Mouse (Mus musculus) left cerebral cortex, adult 18-20 months (tissue): Measurements from ENCODE around the gene Wdr25. TPM values are rescaled to one million over a fixed set of nuclear protein-coding genes. Genes with fewer than 3 reads are reported as not detected.

Experiments
- DNase-seq, 2 experiments: peaks; one replicate each; pipeline ENCODE4 v3.0.0; 2021 to 2022; ENCODE audit warnings: low spot score in 2 of 2, mixed read lengths in 1 of 2
- total RNA-seq, 2 experiments: library from RNA; stranded (reverse); gene quantifications; 2 replicates each; pipeline ENCODE4 v1.2.3; 2021

The Wdr25 gene
- total RNA-seq, 2 experiments from 2014 or later: 11.0 to 12.4 TPM

DNA sequence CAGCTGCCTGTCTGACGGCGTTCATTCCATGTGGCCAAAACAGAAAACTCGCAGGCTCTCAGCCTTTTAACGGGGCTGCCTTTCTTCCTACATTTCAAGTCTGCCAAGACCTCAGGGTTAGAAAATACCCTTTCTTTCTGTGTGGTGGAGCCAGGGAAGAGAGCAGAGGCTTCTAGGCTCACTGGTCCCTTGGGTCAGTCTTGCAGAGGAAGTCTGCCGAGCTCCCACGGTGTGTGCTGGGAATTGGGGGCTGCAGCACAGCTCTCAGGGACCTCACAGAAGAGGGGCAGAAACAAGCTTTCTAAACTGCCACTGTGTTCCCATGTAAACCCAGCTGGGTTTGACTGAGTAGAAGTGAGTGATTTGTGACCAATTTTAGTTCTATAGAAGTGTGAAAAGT lies 40.8 kb downstream of the Wdr25 start:
- DNase-seq: no peak

DNA sequence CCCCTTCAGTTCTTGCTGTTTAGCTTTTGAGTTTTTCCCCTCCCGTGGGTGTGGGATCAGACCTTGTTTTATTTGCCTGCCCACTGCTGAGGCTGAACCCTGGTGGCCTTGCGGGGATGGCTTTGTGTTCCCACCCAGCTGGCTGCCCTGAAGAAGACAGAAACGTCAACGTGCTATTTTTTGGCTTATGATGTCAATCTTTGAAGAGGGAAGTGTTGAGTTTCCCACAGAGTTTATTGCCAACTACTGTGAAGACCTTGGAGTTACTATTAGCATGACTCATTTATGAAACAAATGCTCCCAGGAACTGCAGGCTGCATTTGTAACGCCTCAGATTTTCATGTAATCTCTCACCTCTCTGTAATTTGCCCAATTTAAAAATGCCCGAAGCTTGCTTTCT lies 43.4 kb downstream of the Wdr25 start:
- no peak for DNase-seq

DNA sequence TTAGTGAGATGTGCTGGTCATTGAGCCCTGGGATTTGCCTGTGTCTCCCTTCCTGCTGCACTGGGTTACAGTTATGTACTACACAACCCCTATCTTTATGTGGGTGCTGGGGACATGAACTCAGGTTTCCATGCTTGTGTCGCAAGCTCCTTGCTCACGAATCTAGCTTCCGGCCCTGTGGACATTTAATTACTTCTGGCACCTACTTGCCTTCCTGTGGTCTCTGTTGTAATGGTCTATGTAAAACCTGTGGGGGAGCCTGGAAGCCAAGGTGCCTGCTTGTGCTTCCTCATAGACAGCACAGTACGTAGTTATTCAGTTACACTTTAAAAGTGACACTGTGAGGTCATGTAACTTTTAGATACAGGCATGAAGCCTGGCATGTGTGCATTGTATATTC lies 44.1 kb downstream of the Wdr25 start:
- no peak for DNase-seq

DNA sequence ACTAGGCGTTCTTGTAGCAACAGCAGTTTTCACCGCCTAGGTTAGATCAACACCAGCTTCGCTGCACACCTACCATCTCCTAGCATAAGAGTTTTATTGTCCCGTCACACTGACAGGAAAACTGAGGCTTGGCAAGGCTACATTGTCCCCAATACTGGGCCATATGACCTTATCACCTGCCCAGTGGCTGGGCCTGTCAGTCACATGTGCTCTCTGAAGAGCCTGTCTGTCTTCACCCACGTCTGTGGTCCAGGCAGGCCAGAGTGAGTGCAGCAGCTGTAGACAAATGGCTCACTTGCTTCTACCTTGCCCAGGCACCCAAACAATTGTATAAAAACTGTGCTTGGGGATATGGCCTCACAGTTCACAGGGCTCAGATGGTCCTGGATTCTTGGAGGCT lies 45.4 kb downstream of the Wdr25 start:
- DNase-seq: no peak

GRCm38 (mm10) chr12:108939317-108939716 lies 45.9 kb downstream of the Wdr25 start:
- DNase-seq: no peak

DNA sequence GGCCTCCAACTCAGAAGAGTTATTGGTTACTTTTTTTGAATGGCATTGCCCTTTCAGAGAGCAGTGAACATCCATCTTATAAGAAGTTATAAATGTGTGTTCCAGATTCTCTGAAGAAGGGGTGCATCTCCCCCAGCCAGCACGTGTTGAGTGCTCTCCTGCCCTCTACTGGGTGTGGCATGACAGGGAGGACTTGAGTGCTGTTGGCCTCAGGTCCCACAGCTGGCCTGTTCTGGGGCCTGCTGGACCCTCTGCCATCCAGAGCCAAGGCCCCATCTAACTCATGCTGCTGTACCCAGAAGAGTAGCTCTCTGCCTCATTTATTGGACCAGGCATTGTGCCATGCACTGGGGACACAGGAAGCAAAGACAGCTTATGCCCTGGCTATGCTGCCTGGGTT lies 46.8 kb downstream of the Wdr25 start:
- no peak for DNase-seq

GRCm38 (mm10) chr12:108941282-108941681 lies 47.9 kb downstream of the Wdr25 start:
- DNase-seq: no peak

DNA sequence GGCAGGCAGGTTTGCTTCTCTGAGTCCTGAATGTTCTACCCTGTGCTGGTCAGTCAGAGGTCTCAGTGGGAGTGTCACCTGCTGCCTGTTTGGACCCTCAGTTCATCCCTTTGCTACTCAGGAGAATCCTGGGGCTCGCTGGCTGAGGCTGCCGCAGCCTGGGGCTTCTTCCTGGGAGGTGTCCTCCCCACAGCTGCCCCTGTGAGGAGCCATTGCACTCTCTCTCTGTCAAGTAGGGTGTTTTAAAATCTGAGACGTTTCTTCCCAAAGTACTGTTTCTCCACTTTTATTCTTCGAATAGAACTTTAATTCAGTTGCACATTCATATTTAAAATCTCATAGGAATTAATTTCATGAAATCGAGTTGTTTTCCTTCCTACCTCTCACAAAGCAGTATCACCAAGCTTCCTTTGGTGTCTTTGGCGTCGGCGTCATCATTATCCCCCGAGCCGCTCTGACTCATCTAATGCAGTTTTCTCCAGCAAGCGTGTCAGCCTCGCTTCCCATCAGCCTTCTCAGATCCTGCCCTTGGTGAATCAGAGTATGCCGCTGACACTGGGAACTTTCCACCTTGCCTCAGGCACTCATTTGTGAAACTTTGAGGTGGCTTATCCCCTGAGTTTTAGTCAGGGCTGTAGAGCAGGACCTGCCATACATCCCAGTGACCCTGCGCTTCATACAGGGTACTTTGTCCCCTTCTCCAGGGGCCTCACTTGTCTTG lies 48.9 kb downstream of the Wdr25 start:
- DNase-seq: peak in 1 of 2 experiments; percentile 34

DNA sequence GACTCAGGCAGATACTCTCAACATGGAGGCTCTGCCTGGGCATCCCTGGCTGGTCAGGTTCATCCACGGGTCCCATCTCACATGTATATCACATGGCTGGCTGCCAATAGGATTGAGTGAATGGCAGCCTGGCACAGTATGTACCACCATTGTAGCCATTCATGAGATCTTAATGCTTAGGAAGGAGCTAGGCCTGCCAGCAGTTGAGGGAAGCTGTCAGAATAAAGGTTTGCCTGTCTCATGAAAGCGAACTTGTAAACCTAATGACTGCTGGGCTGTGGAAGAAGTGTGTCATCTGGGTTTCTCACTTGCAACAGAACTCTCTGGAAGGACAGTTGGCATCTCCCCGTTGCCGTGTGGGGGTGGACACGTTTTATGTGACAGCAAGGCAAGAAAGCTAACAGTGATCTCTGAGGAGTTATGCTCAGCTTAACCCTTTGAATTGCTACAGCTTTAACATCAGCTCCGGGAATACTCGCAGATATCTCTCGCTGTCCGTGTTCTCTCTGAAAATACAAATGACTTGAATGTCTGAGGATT lies 59.6 kb downstream of the Wdr25 start:
- DNase-seq: peak in 1 of 2 experiments; percentile 48

- peak in 1 of 2 experiments; percentile 15 for DNase-seq
Measured at GRCm38 (mm10) chr12:108953838-108954237, 60.4 kb downstream of the Wdr25 start.

GRCm38 (mm10) chr12:108954456-108954855 lies 61.0 kb downstream of the Wdr25 start:
- DNase-seq: no peak

GRCm38 (mm10) chr12:108958483-108958882 lies 65.1 kb downstream of the Wdr25 start:
- no peak for DNase-seq

- DNase-seq: no peak
Measured at GRCm38 (mm10) chr12:108958991-108959638, 65.7 kb downstream of the Wdr25 start.

- DNase-seq: no peak
Measured at GRCm38 (mm10) chr12:108959639-108960219, 66.3 kb downstream of the Wdr25 start.

DNA sequence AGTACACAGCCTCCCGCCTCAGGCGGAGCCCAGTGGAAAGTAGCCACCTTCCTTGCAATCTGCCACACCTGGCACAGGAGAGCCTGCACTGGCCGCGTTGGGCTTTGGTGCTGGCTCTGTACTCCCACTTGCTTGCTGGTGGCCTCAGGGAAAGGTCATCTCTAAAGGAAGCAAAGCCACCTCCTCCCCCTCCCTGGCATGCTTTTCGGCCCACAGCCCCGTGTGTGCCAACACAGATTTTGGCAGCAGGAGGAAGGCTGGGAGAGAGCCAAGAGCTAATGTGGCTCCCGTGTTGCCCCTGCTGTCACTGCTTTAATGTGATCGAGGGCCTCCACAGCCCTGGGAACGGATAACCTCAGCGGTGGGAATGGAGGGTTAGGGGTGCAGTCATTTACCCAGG lies 66.8 kb downstream of the Wdr25 start:
- DNase-seq: peak in 1 of 2 experiments; percentile 22

- DNase-seq: no peak
Measured at GRCm38 (mm10) chr12:108967631-108968030, 74.2 kb downstream of the Wdr25 start.

DNA sequence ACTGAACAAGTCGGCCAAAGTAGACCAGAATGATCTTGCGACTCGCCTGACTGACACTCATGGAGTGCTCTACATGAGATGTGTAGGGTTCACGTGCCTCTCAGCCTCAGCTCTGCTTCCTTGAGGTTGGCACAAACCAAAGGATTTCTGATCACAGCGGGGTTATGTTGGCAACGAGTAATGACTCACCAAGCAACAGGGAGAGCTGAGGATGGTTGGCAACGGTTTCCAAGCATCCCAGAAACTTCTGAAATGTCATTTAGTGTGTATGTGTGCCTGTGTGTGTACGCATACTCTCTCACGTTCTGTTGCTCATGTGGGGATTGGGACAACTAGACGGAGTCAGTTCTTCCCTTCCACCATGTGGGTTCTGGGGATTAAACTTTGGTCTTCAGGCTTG lies 74.6 kb downstream of the Wdr25 start:
- DNase-seq: no peak

GRCm38 (mm10) chr12:108971446-108971845 lies 78.0 kb downstream of the Wdr25 start:
- no peak for DNase-seq

DNA sequence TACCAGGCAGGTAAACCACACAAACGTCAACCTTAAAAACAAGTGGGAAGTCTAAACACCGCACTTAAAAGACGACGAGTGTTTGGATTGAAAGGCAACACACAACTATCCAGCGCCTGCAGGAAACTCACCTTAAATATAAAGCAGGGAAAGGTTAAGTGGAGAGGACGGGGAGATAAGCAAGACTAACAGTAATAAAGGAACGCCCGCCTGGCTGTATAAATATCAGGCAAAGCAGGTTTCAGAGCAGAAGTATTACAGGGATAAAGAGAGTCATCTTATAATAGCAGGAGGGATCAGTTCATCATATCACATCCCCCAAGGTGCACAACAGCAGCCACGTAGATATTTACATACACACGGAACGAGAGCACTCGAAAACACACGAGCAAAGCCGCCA lies 78.8 kb downstream of the Wdr25 start:
- DNase-seq: no peak

- DNase-seq: no peak
Measured at GRCm38 (mm10) chr12:108979977-108980376, 86.5 kb downstream of the Wdr25 start.

- no peak for DNase-seq
Measured at GRCm38 (mm10) chr12:108981941-108982683, 88.7 kb downstream of the Wdr25 start.

- no peak for DNase-seq
Measured at GRCm38 (mm10) chr12:108982684-108982960, 89.2 kb downstream of the Wdr25 start.
